Mouse (Mus musculus): Measurements from ENCODE around the gene Cox7a2l.

- TF ChIP-seq CTCF (IDR thresholded peaks at IDR 0.05; ENCODE audit: extremely low read depth, insufficient read depth, insufficient read length, insufficient replicate concordance) (no peak), POLR2A (IDR thresholded peaks at IDR 0.05; ENCODE audit: low read depth, low read length) (no peak)
These were observed 21.6 kb upstream of the Cox7a2l start for GRCm38 (mm10) chr17:83538694-83539093.
